Mouse (Mus musculus) urinary bladder, adult 2 months (tissue): ENCODE results near the gene Gm5485. TPM values are rescaled to one million over a fixed set of nuclear protein-coding genes. Genes with fewer than 3 reads are reported as not detected.

Source experiments
- DNase-seq: peaks from one replicate; pipeline ENCODE4 v3.0.0; 2022; ENCODE audit warnings: low spot score
- polyA plus RNA-seq: library from polyadenylated mRNA; depleted of rRNA; stranded (reverse); fragments of >200 nt; gene quantifications from 2 replicates; pipeline ENCODE4 v1.2.3, GENCODE M21; 2012; rRNA removed

The Gm5485 gene
- polyA plus RNA-seq, 1 experiment, result not detected

GRCm38 (mm10) chr16:48372461-48372860 is 39.8 kb downstream of the Gm5485 start:
- DNase-seq, result no peak

- no peak for DNase-seq
Observed at GRCm38 (mm10) chr16:48368096-48368495, 44.1 kb downstream of the Gm5485 start.

- no peak for DNase-seq
Observed at GRCm38 (mm10) chr16:48366801-48367200, 45.4 kb downstream of the Gm5485 start.

- DNase-seq, result no peak
Observed at GRCm38 (mm10) chr16:48360887-48361286, 51.3 kb downstream of the Gm5485 start.

GRCm38 (mm10) chr16:48356417-48356816 is 55.8 kb downstream of the Gm5485 start:
- DNase-seq, result no peak

- no peak for DNase-seq
Observed at GRCm38 (mm10) chr16:48355716-48356115, 56.5 kb downstream of the Gm5485 start.

Other genes starting within 250 kb of the Gm5485 start
- gene Dppa4, start 128.7 kb downstream of the Gm5485 start, polyA plus RNA-seq, result not detected in 2 replicates
- not detected in 2 replicates for gene Dppa2, start 108.5 kb downstream of the Gm5485 start, polyA plus RNA-seq
- gene Morc1, start 18.8 kb upstream of the Gm5485 start, polyA plus RNA-seq, result 0.18 TPM in 2 replicates